Mouse (Mus musculus) adrenal gland, adult 8-10 months (tissue): ENCODE data around the gene Foxj1. TPM values are rescaled to one million over a fixed set of nuclear protein-coding genes. Genes with fewer than 3 reads are reported as not detected.

Experiments
- DNase-seq: peaks from one replicate; pipeline ENCODE4 v3.0.0; 2022
- total RNA-seq, 4 experiments: library from RNA; stranded (reverse); gene quantifications; 2 replicates each; pipeline ENCODE4 v1.2.4; 2022

Gene Foxj1
- total RNA-seq, 4 experiments from 2014 or later: 0.09 to 0.21 TPM; not detected in 2

- no peak for DNase-seq
Observed at GRCm38 (mm10) chr11:116305423-116305822, 29.8 kb downstream of the Foxj1 start.

DNA sequence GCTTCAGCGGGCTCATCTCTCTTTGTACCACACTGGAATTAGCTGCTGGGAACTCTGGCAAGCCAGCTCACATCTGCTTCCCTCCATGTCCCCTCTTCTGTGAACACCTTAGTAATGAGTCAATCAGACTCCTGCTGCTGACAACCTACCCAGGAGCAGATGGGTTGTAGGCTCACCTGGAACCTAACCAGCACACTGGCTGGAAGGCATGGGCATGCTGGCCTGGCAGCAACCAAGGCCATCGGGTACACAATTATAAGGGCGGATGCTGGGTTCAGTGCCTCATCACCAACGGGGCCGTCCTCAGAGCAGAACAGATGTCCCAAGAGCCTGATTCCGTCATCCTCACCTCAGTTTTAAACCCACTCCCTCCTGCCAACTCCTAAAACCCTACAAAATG lies 36.6 kb downstream of the Foxj1 start:
- no peak for DNase-seq

DNA sequence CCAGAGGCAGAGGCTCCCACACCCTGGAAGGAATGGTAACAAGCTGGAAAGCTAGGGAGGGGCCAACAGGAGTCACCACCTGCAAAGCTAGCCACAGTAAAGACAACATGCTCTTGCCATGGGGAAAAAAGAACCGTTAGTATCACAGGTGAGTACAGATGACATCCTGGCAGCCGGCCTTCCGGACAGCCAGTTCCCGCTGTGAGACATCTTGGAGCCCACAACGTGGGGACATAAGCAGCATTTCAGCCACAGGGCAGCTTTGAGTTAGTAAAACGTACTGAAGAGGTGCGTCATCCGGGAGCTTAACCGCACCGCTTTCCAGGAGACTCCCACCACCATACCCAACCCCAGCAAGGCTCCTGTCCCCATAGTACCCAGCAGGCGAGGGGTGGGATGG lies 37.0 kb downstream of the Foxj1 start:
- DNase-seq: no peak

GRCm38 (mm10) chr11:116297017-116297416 lies 38.2 kb downstream of the Foxj1 start:
- no peak for DNase-seq

GRCm38 (mm10) chr11:116296191-116296734 lies 38.9 kb downstream of the Foxj1 start:
- no peak for DNase-seq

GRCm38 (mm10) chr11:116294319-116294718 lies 40.9 kb downstream of the Foxj1 start:
- no peak for DNase-seq

DNA sequence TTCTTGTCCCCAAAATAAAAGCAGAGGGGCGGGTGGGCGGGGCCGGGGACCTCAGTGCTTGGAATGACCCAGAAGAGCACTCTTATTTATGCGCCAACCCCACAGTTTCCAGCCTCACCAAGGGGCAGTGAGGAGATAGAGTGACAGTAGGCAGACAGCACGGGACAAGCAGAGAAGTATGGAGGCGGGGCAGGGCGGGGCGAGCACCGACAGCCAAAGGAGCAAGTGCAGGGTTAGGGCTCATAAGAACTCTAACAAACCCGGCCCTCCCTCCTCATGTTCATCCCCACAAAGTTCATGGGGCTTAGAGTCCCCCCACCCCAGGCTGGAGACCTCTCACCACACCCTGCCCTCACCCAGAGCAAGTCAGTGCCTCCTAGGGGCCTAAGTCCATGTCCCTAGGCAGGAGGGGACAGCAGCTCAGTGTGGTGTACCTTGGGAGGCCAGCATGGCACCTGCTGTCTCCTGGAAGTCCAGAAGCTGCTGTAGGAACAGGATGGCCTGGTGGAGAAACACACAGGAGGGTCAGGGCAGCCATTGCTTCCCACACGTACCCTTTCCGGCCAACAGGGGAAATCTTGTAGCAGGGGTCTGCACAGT lies 41.6 kb downstream of the Foxj1 start:
- DNase-seq: no peak

DNA sequence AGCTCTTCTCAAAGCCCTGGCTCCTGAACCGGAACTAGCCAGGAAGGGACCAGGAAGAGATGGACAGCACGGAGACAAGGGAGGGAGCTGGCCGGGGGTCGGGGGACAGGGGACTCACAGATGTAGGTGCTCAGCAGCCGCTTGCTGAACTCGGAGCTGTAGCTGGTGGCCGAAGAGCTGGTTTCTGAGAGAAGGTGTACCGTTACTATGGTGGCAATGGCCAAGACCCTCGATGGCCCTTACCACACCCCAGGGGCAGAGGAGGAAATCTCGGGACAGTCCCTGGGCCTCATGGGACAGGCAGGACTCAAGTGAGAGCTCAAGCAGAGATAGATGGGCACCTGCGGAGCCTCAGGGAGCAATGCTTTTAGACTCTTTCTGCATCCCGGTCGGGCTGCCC lies 42.8 kb downstream of the Foxj1 start:
- no peak for DNase-seq

DNA sequence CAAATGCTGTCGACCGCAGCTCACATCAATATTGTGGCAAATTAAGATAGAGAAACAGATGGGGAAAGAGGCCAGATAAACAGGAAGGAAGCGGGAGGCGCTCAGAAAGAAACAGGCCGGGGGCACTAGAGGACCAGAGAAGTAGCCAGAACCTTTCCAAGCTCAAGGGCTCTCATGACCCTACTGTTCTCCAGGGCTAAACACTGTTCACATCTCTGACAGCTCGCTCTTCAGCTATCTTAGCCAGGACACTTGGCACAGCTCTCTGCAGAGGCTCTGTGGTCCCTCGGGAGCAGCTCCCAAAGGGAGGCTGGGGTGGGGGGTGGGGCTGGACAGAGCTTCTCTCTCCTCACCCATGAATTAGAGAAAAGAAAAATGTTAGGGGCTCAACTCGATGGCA lies 44.6 kb downstream of the Foxj1 start:
- no peak for DNase-seq

DNA sequence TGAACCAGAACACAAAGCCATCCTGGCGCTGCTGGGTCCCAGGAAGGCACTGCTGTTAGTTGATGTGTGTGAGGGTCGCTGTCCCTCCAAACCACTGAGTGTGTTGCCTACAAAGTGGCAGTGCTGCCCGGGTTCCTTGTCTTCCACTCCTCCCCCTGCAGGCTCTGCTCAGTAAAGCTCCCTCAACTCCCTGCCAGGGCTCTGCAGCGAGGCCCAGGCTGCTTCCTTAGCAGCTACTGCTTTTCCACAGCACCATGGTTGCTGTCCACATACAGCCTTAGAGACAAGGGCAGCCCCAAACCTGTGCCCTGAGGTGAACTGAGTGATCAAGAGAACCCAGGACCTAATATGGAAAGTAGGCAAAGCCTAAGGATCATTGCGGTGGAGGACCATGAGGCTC lies 47.8 kb downstream of the Foxj1 start:
- DNase-seq: no peak

- DNase-seq: no peak
Observed at GRCm38 (mm10) chr11:116285770-116286191, 49.4 kb downstream of the Foxj1 start.

GRCm38 (mm10) chr11:116283982-116284381 lies 51.2 kb downstream of the Foxj1 start:
- no peak for DNase-seq

DNA sequence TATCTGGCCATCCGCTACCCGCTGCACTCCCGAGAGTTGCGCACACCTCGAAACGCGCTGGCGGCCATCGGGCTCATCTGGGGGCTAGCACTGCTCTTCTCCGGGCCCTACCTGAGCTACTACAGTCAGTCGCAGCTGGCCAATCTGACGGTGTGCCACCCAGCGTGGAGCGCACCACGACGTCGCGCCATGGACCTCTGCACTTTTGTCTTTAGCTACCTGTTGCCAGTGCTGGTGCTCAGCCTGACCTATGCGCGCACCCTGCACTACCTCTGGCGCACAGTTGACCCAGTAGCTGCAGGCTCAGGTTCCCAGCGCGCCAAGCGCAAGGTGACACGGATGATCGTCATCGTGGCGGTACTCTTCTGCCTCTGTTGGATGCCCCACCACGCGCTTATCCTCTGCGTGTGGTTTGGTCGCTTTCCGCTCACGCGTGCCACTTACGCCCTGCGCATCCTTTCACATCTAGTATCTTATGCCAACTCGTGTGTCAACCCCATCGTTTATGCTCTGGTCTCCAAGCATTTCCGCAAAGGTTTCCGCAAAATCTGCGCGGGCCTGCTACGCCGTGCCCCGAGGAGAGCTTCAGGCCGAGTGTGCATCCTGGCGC lies 52.2 kb downstream of the Foxj1 start:
- no peak for DNase-seq

DNA sequence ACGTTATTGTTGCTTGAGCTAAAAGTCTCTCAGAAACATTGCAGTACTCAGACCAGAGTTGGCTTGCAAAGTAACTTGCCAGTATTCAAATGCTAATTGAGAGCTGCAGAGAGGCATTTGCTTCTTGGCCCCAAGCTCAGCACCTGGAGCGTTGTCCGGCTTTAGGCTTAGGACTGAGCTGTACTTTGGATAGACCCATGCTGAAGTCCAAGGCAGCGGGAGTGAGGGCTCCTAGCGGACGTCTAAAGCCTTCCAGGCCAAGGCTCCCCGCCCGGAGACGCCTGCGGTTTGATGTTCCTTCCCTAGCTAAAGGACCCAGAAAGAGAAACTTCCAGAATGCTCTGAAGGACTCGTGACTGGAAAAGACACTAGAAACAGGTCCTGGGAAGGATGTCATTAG lies 53.1 kb downstream of the Foxj1 start:
- DNase-seq: no peak

DNA sequence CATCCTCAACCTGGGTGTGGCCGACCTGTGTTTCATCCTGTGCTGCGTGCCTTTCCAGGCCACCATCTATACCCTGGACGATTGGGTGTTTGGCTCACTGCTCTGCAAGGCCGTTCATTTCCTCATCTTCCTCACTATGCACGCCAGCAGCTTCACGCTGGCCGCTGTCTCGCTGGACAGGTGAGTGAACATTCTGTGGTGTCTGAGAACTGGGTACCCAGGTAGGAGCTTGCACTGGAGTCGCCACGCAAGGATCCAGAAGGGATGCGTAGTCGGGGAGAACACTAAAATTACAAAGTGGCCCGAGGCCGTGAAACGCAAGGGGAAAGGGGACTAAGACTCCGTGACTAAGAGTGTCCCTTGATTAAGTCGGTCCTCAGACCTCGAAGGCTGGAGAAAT lies 53.5 kb downstream of the Foxj1 start:
- no peak for DNase-seq

DNA sequence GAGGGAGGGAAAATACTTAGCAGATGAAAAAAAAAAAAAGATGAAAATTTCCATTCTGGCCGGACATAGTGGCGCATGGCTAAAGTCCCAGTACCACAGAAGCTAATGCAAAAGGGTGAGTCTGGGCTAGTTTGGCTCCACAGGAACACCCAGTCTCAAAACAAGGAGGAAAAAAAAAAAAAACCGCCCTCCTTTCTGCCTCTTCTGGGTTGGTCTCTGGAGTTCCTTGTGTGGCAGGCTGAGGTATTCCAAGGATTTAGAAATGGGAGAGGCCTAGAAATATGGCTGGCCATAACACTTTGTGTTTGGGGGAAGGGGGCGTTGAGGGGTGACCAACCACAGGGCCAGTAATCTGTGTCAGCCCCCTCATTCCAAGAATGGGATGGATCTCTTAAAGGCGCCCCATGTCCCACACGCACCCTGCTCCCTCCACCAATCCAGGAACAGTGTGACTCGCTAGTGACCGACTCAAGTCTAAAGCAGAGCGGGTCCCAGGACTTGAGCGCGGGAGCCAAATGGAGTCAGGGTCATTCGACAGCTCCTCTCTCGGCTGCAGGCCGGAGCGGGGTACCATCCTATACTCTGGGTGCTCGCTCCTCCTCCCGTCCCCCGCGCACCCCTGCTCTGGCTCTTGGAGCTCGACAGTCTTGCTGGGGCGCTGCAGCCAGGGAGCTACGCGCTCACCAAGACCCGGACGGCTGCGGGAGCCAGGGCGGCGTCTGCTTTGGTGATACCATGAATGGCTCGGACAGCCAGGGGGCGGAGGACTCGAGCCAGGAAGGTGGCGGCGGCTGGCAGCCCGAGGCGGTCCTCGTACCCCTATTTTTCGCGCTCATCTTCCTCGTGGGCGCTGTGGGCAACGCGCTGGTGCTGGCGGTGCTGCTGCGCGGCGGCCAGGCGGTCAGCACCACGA lies 54.2 kb downstream of the Foxj1 start, which contains the start of gene Galr2:
Gene Galr2 (plus strand): TSS at position 189 of the 913 bp plus-strand sequence.
- DNase-seq: no peak

Other genes with a start within 250 kb of the Foxj1 start
- 100 to 1,000 TPM; 194 to 199 (median 196) TPM for gene Wbp2, start 248.4 kb downstream of the Foxj1 start, total RNA-seq
- gene Trim47, start 208.2 kb downstream of the Foxj1 start, total RNA-seq: 10 to 100 TPM; 11.1 to 20.4 (median 16.4) TPM
- gene Trim65, start 204.3 kb downstream of the Foxj1 start, total RNA-seq: 10 to 100 TPM in 3 of 4 experiments, 1 to 10 TPM in 1; 9.6 to 13.7 (median 13.1) TPM
- gene Mrpl38, start 196.5 kb downstream of the Foxj1 start, total RNA-seq: 100 to 1,000 TPM in 3 of 4 experiments, 10 to 100 TPM in 1; 97.5 to 112 (median 107) TPM
- 10 to 100 TPM; 47.7 to 69.4 (median 52.4) TPM for gene Fbf1, start 167.2 kb downstream of the Foxj1 start, total RNA-seq
- gene Ten1, start 136.5 kb downstream of the Foxj1 start, total RNA-seq: 10 to 100 TPM; 20.4 to 26.3 (median 23.6) TPM
- gene Acox1, start 136.4 kb downstream of the Foxj1 start, total RNA-seq: 100 to 1,000 TPM; 158 to 197 (median 185) TPM
- 1 to 10 TPM; 1.0 to 2.4 (median 2.1) TPM for gene Evpl, start 97.3 kb downstream of the Foxj1 start, total RNA-seq
- gene Srp68, start 61.2 kb downstream of the Foxj1 start, total RNA-seq: 10 to 100 TPM; 75.4 to 88.7 (median 83.0) TPM
- gene Galr2, start 54.5 kb downstream of the Foxj1 start, total RNA-seq: under 1 TPM in 3 of 4 experiments, not detected in 1; 0.12 to 0.28 (median 0.13) TPM
- 10 to 100 TPM; 61.0 to 83.9 (median 72.6) TPM for gene Exoc7, start 28.2 kb downstream of the Foxj1 start, total RNA-seq
- gene Rnf157, start 77.6 kb upstream of the Foxj1 start, total RNA-seq: 10 to 100 TPM in 2 of 4 experiments, 1 to 10 TPM in 2; 4.8 to 16.9 (median 9.3) TPM
- gene Ubald2, start 98.7 kb upstream of the Foxj1 start, total RNA-seq: 10 to 100 TPM; 26.1 to 36.2 (median 29.8) TPM
- gene Qrich2, start 130.8 kb upstream of the Foxj1 start, total RNA-seq: under 1 TPM in 1 of 4 experiments, not detected in 3; 0.11 TPM
- 100 to 1,000 TPM; 104 to 122 (median 111) TPM for gene Prpsap1, start 158.8 kb upstream of the Foxj1 start, total RNA-seq
- 1 to 10 TPM; 3.0 to 4.7 (median 3.5) TPM for gene Sphk1, start 195.5 kb upstream of the Foxj1 start, total RNA-seq
- gene Ube2o, start 246.0 kb upstream of the Foxj1 start, total RNA-seq: 10 to 100 TPM; 26.5 to 38.4 (median 33.9) TPM